Mouse (Mus musculus) forebrain, embryonic 10.5 days (tissue): ENCODE measurements around the gene Cmbl. TPM values are rescaled to one million over a fixed set of nuclear protein-coding genes. Genes with fewer than 3 reads are reported as not detected.

Experiments
- DNase-seq: peaks from one replicate; pipeline ENCODE4 v3.0.0-alpha.2; 2017; ENCODE audit warnings: low spot score; ENCODE audit errors: extremely low spot score
- H3K27ac ChIP-seq: fragments of 300-500 bp; sonication (generic); 2 replicates; pipeline ENCODE4 v1.5.1; 2016; ENCODE audit warnings: mild to moderate bottlenecking
- H3K27me3 ChIP-seq: fragments of 300-500 bp; sonication (generic); 2 replicates; pipeline ENCODE4 v1.6.1; 2016; ENCODE audit warnings: mild to moderate bottlenecking; ENCODE audit not compliant: poor library complexity, severe bottlenecking
- H3K36me3 ChIP-seq: fragments of 300-500 bp; sonication (generic); replicated peaks from 2 replicates; pipeline ENCODE4 v1.6.1; 2016; ENCODE audit warnings: mild to moderate bottlenecking, moderate library complexity
- H3K4me1 ChIP-seq: fragments of 300-500 bp; sonication (generic); 2 replicates; pipeline ENCODE4 v1.6.1; 2016
- H3K4me3 ChIP-seq: fragments of 300-500 bp; sonication (generic); 2 replicates; pipeline ENCODE4 v1.5.1; 2016; ENCODE audit warnings: mild to moderate bottlenecking, moderate library complexity
- H3K9me3 ChIP-seq: fragments of 300-500 bp; sonication (generic); 2 replicates; pipeline ENCODE4 v1.6.1; 2016; ENCODE audit warnings: mild to moderate bottlenecking, moderate library complexity
- WGBS: fragments of 180-500 bp; shearing (Covaris S2); methylation state at CpG from one replicate; pipeline ENCODE4 v1.1.7; 2016; 5-methylcytosine and 5-hydroxymethylcytosine counted together
- polyA plus RNA-seq: library from polyadenylated mRNA; unstranded; fragments of >200 nt; fragmentation: Nextera tagmentation; extraction: Ambion mirVana; gene quantifications from 2 replicates; pipeline ENCODE4 v1.2.1, GENCODE M21; 2016

Cmbl gene
- polyA plus RNA-seq, 1 experiment from 2014 or later: 1.9 TPM

DNA sequence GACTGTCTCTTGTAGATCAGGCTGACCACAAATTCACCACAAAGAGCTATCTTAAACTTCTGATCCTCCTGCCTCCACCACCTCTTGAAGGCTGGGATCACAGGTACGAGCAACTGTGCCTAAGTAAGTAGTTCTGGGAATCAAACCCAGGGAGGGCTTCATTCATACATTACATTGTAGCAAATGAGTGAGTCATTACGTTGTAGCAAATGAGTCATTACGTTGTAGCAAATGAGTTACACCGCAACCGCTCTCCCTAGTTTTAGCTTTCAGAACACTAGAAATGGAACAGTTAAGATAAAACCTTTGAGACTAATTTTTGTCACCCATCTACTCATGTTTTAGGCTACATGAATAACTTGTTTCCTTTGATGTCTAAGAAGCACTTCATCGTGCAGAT is 18.9 kb upstream of the Cmbl start:
- DNase-seq: no peak
- no peak overlapping the region for H3K4me3 ChIP-seq
- H3K36me3 ChIP-seq: no peaks in the 10 kb centered on the region
- WGBS: 92% methylated on average over 6 of the region's 6 CpGs
- H3K27me3 ChIP-seq: no peaks in the 10 kb centered on the region
- H3K4me1 ChIP-seq: peaks cover 28% of the 10 kb centered on the region
- no peak overlapping the region for H3K27ac ChIP-seq
- no peaks in the 10 kb centered on the region for H3K9me3 ChIP-seq

DNA sequence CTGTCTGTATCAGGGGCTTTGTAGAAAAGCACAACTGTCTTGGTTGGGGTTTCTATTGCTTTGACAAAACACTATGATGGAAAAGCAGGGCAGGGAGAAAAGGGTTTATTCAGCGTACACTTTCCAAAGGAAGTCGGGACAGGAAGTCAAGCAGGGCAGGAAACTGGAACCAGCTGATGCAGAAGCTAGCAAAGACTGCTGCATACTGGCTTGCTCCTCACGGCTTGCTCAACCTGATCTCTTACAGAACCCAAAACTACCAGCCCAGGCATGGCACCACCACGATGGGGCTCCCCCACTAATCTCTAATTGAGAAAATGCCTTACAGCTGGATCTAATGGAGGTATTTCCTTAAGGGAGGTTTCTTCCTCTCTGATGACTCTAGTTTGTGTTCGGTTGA is 17.8 kb upstream of the Cmbl start:
- no peaks in the 10 kb centered on the region for H3K9me3 ChIP-seq
- peaks cover 17% of the 10 kb centered on the region for H3K4me1 ChIP-seq
- no peak for DNase-seq
- H3K27me3 ChIP-seq: no peaks in the 10 kb centered on the region
- H3K36me3 ChIP-seq: no peaks in the 10 kb centered on the region
- WGBS: 68% methylated on average over 5 of the region's 5 CpGs
- H3K27ac ChIP-seq: no peak overlapping the region
- H3K4me3 ChIP-seq: no peak overlapping the region

DNA sequence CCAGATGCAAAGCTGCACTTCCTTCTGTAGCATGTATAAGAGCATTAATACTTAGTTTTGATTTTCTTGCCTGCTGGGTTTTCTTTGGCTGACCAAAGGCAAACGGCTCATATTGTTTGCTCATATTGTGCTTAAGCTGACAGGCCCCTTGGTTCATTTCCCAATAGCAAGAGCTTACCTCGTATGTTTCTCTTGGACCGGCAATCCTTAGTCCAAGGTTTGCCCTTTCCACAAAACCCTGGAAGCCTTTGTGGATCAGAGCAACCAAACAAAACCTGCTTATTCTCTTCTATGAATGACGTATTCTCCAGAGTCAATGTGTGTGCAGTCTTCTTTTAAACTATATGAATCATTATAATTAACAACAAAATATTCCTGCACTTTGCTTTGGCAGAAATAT is 14.8 kb upstream of the Cmbl start:
- no peaks in the 10 kb centered on the region for H3K9me3 ChIP-seq
- no peak overlapping the region for H3K4me3 ChIP-seq
- no peak for DNase-seq
- no peaks in the 10 kb centered on the region for H3K36me3 ChIP-seq
- no peaks in the 10 kb centered on the region for H3K27me3 ChIP-seq
- peaks cover 4% of the 10 kb centered on the region; the same call in 1 of the 2 replicates for H3K4me1 ChIP-seq
- 87% methylated on average over 4 of the region's 4 CpGs for WGBS
- H3K27ac ChIP-seq: no peak overlapping the region

DNA sequence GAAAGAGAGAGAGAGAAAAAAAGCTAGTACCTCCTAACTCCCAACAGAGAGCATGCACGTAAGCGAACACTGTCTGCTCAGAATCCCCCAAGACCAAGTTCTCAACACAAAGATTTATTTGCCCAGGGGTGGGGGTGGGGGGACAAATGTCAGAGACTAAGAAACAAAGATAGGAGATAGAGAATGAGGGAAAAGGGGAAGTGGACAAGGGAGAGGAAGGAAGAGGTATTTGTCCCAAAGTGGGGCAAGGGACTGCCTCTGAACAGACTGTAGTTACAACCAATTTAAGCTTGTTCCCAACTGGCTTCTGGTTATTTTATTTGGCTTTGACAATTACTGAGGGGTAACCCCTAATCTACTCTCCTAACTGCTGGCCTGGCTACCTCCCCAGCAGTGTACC is 10.3 kb upstream of the Cmbl start:
- Histone ChIP-seq H3K9me3 (peaks cover 5% of the 10 kb centered on the region), H3K27me3 (no peaks in the 10 kb centered on the region), H3K4me1 (no peaks in the 10 kb centered on the region), H3K36me3 (no peaks in the 10 kb centered on the region), H3K4me3 (no peak overlapping the region), H3K27ac (no peak overlapping the region)
- 91% methylated on average over 2 of the region's 2 CpGs for WGBS
- DNase-seq: no peak

DNA sequence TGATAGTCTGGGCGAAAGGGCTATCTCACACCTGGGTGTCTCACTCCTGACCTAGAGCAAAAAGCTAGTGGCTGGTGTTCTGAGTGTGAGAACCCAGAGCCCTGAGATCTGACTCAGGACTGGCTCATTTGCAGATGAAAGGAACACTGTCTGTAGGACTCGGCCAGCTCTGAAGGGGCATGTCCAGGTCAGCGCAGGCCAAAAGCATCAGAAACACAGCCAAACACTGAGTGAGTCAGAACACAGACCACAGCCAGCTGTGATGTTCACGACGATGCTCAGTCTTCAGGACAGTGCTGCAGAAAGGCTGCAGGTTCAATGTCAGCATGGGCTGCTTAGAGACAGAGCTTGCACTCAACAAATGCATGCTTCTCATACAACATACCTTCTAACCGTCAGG is 3.8 kb upstream of the Cmbl start:
- Histone ChIP-seq H3K27me3 (no peaks in the 10 kb centered on the region), H3K4me3 (no peak overlapping the region), H3K36me3 (no peaks in the 10 kb centered on the region), H3K27ac (no peak overlapping the region), H3K4me1 (peaks cover 15% of the 10 kb centered on the region), H3K9me3 (peaks cover 5% of the 10 kb centered on the region)
- 77% methylated on average over 6 of the region's 6 CpGs for WGBS
- DNase-seq: no peak

DNA sequence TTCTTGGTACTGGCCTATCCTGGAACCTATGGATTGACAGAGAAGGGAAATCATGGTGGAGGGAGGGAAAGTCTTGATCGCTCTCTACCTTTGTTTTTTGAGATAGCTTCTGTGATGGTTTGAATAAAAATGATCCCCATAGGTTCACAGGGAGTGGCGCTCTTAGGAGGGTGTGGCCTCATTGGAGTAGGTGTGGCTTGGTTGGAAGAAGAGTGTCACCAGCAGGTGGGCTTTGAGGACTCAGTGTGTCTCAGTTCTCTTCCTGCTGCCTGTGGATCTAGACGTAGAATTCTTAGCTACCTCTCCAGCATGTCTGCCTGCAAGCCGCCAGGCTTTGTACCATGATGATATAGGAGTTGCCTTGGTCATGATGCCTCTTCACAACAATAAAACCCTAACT is 3.2 kb upstream of the Cmbl start:
- no peaks in the 10 kb centered on the region for H3K36me3 ChIP-seq
- H3K9me3 ChIP-seq: peaks cover 5% of the 10 kb centered on the region
- no peaks in the 10 kb centered on the region for H3K27me3 ChIP-seq
- no peak overlapping the region for H3K4me3 ChIP-seq
- peaks cover 15% of the 10 kb centered on the region for H3K4me1 ChIP-seq
- no peak for DNase-seq
- 89% methylated on average over 4 of the region's 4 CpGs for WGBS
- H3K27ac ChIP-seq: no peak overlapping the region

DNA sequence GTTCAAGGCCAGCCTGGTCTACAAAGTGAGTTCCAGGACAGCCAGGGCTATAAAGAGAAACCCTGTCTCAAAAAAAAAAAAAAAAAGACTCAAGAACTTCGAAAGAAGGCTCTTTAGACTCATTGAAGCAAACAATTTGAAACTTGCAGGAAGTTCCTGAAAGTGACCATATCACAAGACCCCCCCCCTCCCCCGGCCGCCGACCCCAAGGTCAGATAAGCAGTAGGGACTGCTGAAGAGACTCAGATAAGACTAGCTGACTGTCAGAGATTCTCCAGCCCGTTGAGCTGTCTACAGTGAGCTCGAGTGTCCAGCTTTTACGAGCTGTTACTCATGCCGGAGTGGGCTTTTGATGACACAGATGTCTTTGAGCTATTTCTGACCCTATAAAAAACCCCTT is 2.3 kb upstream of the Cmbl start:
- Histone ChIP-seq H3K27ac (no peak overlapping the region), H3K4me1 (peaks cover 15% of the 10 kb centered on the region), H3K27me3 (no peaks in the 10 kb centered on the region), H3K4me3 (no peak overlapping the region), H3K36me3 (no peaks in the 10 kb centered on the region), H3K9me3 (peaks cover 5% of the 10 kb centered on the region)
- 90% methylated on average over 8 of the region's 8 CpGs for WGBS
- no peak for DNase-seq

DNA sequence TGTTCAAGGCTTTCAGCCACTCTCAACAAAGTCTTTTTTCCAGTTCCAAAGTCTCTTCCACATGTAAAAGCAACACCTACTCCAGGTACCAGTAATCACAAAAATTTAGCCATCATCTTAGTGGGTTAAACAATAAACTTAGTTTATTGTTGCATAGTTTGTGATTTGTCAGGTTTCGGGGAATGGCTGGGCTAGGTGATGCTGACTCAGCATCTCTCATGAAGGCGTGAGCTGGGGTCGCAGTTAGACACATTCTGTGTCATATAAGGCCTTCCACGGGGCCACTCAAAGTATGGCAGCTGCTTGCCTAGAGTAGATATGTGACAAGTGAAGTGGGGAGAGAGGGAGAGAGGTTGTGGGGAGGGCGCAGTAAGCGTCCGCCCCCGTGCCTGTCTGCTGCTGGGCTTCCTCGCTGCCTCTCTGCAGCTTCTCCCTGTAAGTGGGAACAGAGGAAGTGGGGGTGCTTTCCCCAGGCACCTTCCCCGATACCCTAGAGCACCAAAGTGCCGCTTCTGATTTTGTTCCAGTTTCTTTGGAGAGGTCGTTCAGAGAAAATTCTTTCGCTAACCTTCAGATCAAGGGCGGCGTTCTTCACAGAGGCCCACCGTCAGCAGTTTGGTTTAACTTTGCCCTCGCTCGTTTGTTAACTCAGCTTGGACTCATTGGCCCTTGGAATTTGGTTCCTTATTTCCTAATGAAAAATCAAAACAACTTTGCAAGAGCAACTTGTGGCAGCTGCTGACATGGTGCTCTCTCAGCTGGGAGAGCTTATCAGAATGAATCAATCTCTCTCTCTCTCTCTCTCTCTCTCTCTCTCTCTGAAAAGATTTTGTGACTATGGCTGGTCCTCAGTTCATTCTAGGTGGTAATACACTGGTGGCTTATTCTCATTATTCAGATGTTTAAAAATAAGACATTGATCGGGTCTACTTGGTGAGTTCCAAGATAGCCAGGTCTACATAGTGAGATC is 1.3 kb upstream of the Cmbl start:
- H3K27ac ChIP-seq: peak overlapping the region; percentile 63
- WGBS: 67% methylated on average over 19 of the region's 19 CpGs
- H3K27me3 ChIP-seq: no peaks in the 10 kb centered on the region
- no peak overlapping the region for H3K4me3 ChIP-seq
- H3K9me3 ChIP-seq: peaks cover 5% of the 10 kb centered on the region
- H3K4me1 ChIP-seq: peaks cover 22% of the 10 kb centered on the region
- DNase-seq: no peak
- no peaks in the 10 kb centered on the region for H3K36me3 ChIP-seq

DNA sequence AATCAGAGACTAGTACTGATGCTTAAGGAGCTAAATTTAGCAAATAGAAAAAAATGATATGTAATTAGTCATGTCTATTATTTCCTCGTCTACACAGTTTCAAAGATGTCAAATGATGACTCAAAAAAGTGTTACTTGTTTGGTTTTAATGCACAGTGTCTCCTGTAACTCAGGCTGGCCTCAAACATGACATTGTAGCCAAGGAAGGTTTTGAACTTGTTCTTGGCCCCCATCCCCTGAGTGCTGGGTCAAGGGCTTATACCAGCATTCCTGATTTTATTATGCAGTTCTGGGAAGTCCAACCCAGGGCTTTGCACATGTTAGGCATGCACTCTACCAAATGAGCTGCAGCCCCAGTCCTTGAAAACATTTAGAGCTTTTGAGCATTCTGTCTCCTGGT is 597 bp downstream of the Cmbl start:
- Histone ChIP-seq H3K4me1 (peaks cover 29% of the 10 kb centered on the region), H3K27ac (no peak overlapping the region), H3K9me3 (no peaks in the 10 kb centered on the region), H3K4me3 (no peak overlapping the region), H3K27me3 (no peaks in the 10 kb centered on the region), H3K36me3 (no peaks in the 10 kb centered on the region)
- DNase-seq: no peak
- WGBS: 81% methylated on average over 1 of the region's 1 CpGs

DNA sequence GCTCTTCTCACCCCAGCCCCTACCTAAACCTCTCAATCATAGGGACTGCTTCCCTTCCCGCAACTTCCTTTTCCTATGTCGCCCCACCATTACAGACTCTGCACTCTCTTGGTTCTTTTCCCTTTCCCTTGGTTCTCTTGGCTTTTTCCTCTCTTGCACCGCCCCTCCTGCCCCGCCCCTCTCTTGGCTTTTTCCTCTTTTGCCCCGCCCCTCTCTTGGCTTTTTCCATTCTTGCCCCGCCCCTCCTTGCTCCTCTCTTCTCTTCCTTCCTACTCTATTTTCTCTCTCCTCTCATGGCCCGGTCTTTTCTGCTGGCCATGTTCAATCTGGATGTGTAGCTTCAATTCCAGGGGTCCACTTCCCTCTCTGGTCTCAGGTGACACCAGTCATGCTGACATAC is 2.2 kb downstream of the Cmbl start:
- no peak for DNase-seq
- Histone ChIP-seq H3K36me3 (no peaks in the 10 kb centered on the region), H3K27me3 (no peaks in the 10 kb centered on the region), H3K4me3 (no peak overlapping the region), H3K9me3 (no peaks in the 10 kb centered on the region), H3K4me1 (peaks cover 29% of the 10 kb centered on the region), H3K27ac (no peak overlapping the region)
- 65% methylated on average over 7 of the region's 7 CpGs for WGBS

DNA sequence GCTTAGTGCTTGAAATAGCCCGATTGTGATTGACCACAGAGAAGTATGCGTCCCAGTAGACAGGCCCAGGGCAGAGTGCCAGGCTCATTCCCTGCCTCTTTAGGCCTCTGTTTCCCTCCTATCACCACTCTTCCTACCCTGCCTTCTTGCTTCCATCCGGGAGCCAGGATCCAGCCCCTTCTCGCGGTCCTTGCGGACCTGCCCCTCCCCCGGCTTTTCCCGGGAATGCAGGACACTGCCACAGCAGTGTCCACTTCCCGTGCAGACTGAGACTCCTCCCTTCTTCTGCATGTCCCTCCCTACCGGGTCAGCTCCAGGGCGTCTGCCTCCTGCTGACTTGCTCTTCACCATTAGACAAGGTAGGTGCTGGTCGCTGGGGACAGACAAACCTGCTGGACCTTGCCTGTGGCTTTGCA is 3.4 kb downstream of the Cmbl start:
- 26% methylated on average over 12 of the region's 12 CpGs for WGBS
- Histone ChIP-seq H3K4me3 (no peak overlapping the region), H3K27ac (peak overlapping the region; percentile 2; the same call in 1 of the 2 replicates), H3K36me3 (no peaks in the 10 kb centered on the region), H3K27me3 (no peaks in the 10 kb centered on the region), H3K9me3 (no peaks in the 10 kb centered on the region), H3K4me1 (peaks cover 29% of the 10 kb centered on the region)
- no peak for DNase-seq

DNA sequence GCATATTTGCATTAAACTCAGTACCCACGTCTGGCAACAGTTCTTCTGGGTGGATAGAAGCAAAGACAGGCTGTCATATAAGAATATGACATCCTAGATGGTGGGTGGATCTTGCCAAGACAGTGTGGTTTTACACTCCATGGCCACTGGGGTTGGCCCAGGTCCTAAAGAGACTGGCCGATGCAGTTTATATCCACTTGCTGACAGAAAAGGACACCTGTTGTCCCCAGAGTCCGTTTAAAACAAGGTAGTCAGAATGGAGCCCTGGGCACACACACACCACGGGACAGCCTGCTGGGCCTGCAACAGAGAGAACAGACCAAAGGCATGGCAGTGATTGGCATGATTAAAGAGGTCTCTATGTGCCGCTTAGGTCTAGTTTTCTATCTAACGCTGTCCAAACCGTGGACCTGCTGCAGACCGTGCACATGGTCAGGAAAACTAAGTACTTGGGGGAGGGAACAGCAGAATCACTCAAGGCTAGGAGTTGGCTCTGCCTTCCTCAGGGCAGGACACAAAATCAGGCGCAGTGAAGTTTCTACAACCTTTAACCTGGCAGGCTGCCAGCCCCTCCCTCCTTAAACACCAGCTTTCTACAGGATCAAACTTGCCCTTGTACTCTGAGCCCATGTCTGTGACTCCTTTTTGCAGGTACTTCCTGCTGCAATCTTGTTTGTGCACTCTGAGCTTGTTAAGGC is 4.3 kb downstream of the Cmbl start:
- no peaks in the 10 kb centered on the region for H3K27me3 ChIP-seq
- H3K4me1 ChIP-seq: peaks cover 24% of the 10 kb centered on the region
- WGBS: 85% methylated on average over 9 of the region's 9 CpGs
- H3K9me3 ChIP-seq: no peaks in the 10 kb centered on the region
- H3K36me3 ChIP-seq: no peaks in the 10 kb centered on the region
- H3K27ac ChIP-seq: no peak overlapping the region
- DNase-seq: no peak
- H3K4me3 ChIP-seq: no peak overlapping the region

DNA sequence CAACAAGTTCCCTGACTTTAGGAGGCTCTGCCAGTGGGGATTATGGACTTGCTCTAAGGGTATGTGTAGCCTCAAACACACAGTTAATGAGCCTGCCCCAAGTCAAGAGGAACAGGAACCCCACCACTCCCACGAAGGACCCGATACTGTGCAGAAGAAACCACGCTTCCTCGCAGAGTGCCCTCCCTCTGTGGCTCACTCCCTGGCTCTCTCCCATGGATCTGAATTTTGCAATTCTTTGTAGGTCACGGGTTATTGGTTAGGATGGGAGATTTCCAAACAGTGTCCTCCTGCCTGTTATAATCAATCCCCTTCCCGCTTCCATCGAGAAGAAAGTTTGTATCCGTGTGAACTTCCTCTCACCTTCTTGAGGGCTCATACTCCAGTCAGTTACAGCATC is 5.8 kb downstream of the Cmbl start:
- Histone ChIP-seq H3K27me3 (no peaks in the 10 kb centered on the region), H3K4me3 (no peak overlapping the region), H3K27ac (no peak overlapping the region), H3K9me3 (no peaks in the 10 kb centered on the region), H3K4me1 (peaks cover 14% of the 10 kb centered on the region), H3K36me3 (no peaks in the 10 kb centered on the region)
- WGBS: 91% methylated on average over 8 of the region's 8 CpGs
- no peak for DNase-seq
